Mouse (Mus musculus) neural tube, embryonic 10.5 days (tissue): ENCODE results near the gene Usp34.
"Not testable (repeated sequence)": the region's sequence is repeated elsewhere in the genome, so short reads cannot be mapped to it uniquely, and the experiment has no call there.

Experiments used
- DNase-seq: peaks from one replicate; pipeline ENCODE4 v3.0.0-alpha.2; 2017; ENCODE audit warnings: low spot score; ENCODE audit errors: extremely low spot score

Gene Usp34

DNA sequence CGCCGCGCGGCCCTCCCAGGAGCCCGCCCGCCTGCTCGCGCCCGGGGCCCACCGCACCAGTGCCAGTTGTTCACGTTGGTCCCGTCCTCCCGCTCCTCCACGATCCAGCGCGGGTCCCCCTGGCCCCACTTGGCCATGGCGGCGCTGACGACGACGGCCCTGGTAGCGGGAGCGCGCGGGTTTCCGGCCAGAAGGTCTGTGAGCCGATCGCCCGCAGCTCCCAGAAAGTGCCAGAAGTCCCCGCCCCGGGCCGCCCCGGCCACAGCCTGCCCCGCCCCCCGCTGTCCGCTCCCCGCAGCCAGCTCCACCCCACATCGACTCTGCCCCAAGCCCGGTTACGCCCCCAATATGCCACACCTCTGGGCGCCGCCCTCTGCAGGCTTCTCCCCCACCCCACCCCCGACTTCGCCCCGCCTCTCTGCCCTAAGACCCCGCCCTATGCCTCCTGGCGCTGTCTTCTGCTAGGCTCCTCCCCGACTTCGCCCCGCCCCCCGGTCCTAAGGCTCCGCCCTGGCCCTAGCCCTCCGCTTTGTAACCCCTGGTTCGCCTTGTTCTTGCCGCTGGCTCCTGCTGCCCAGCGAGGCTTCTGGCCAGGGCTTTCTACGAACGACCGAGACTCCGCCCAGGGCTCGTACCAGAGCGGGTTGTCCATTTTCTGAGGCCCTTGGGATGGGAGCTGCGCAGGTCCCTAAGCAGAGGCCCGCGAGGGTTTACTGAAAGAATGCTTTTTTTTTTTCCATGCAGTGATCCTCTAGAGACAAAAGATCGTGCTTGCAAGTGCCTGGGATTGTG is 191.2 kb downstream of the Usp34 start, which contains the start of gene Ahsa2:
TSS of gene Ahsa2 (minus strand) at position 313 of the 792 bp plus-strand sequence.
- DNase-seq: peak; percentile 97

GRCm38 (mm10) chr11:23498609-23499008 is 191.9 kb downstream of the Usp34 start:
- peak; percentile 20 for DNase-seq

DNA sequence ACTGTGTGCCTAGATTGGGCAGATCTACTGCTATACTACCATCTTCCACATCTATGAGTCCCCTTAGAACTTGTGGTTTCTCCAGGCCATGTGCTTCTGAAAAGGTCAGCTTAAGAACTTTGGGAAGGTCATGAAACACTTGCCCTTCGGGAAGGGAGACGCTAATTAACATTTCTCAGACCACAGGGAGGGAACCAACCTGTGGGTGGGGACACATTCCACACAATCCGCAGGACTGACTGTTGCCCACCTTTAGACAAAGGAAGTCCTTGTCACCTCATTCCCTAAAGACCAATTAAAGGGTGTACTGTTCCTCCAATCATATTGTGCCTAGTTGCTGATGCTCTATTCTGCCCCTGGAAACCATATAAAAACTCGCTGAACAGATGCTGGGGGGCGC is 198.1 kb downstream of the Usp34 start:
- DNase-seq: not testable (repeated sequence)

DNA sequence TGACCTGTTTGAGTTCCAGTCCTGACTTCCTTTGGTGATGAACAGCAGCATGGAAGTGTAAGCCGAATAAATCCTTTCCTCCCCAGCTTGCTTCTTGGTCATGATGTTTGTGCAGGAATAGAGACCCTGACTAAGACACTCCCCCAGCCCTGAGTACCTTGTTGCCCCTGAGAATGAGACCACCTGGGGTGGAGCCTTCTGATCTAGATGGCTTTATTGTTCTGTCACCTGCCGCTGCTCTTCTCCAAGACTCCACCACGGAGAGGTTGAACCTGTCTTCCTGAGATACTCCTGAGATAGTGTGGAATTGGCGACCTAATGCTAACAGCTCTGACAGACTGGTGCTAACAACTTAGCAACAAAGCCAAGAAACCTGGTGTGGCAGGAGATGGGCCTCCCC is 208.1 kb downstream of the Usp34 start:
- not testable (repeated sequence) for DNase-seq

DNA sequence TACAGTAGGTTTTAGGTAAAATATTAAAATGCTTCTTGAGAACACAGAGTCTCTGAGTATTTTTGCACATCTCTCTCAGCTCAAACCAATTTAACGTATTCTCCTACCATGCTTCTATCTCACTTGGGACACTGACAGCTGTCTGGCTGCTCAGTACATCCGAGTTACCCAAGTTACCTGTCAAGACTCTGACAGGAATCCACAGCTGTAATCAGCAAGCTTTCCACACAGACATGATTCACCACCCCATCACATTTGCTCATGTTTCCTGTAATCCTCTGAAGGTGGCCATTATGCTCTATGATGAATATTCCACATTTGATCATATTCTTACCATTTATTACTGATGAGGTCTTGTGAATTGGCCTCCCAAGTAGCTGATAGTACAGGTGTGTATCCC is 208.6 kb downstream of the Usp34 start:
- no peak for DNase-seq

- no peak for DNase-seq
These were observed 212.3 kb downstream of the Usp34 start for GRCm38 (mm10) chr11:23518981-23519380.

GRCm38 (mm10) chr11:23520473-23521205 is 213.9 kb downstream of the Usp34 start, which contains the start of gene 1700093K21Rik:
TSS of gene 1700093K21Rik (minus strand) at chr11:23521155.
- no peak for DNase-seq

- no peak for DNase-seq
These were observed 230.8 kb downstream of the Usp34 start for GRCm38 (mm10) chr11:23537446-23537845.
